Mouse (Mus musculus) cerebellum, adult 11 months (tissue): ENCODE results near the gene Stk10.

Source experiments
- DNase-seq: peaks from one replicate; pipeline ENCODE4 v3.0.0; 2022

Stk10 gene

DNA sequence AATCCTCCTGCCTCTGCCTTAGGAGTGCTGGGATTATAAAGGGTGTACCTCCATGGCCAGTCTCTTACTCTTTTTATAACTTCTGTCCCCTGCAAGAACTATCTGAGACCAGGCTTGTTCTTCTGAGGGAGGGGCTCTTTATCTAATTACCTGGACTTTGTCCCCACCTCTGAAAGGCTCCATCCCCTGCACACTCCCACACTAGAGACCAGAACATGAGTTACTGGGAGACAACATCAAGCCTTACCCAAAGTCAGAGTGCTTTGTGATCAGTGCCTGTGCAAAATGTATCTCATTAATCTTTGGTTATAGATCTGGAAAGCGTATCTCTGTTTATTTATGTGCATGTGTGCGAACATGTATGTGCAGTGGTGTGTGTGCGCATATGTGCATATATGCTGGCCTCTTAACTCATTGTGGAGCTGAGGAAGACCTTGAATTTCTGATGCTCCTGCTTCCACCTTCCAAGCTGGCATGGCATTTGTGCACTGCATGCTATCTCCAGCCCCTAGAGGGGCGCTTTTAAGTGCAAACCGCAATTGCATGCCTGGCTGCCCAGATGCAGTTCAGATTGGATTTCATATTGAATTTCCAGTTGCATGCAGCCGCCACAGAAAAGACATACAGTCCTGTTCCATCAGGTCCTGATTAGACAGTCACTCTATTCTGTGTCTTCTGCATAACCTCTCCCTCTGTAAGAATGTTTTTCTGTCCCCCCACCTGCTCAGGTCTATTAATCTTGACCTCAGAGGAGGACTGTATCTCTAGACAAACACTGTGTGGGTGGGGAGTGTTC, 43.1 kb downstream of the Stk10 start:
- DNase-seq, result no peak

DNA sequence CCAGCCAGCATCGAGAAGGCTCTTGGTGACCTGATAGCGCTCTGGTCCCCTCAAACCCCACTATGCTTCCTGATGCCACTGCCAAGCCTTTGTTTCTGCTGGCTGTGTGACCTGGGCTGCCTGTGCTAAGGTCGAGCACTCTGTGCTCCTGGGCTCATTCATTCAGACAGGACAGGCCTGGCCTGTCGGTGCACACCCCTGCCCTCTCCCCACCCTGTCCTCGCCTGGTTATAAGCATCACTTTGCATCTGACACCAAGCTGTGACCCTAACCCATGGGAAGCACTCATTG, 43.6 kb downstream of the Stk10 start:
- DNase-seq, result no peak

DNA sequence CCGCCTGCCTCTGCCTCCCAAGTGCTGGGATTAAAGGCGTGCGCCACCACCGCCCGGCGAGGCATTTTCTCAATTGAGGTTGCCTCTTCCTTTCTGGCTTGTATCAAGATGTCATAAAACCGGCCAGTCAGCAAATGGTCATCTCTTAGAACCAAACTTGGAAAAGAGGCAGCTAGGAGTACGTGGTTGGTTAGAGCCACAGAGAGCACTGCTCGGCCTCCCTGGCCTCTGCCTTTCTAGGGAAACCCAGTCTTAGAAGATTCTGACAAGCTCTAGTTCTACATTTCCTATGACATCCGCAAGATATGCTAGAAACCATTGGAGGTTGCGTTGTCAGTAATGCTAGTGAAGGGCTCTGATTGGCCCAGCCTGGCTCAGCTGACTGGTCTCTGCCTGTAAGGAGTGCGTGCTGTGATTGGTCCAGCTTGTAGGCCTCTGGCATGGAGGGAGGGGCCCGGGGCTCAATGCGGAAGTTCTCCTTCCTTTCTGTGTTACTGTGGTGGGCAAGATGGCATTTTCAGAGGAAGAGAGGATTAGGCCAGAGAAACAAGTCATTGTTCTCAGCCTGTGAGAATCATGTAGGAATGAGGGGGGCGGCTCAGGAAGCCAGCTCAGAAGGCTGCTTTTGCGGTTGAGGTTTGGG, 47.3 kb downstream of the Stk10 start:
- no peak for DNase-seq

DNA sequence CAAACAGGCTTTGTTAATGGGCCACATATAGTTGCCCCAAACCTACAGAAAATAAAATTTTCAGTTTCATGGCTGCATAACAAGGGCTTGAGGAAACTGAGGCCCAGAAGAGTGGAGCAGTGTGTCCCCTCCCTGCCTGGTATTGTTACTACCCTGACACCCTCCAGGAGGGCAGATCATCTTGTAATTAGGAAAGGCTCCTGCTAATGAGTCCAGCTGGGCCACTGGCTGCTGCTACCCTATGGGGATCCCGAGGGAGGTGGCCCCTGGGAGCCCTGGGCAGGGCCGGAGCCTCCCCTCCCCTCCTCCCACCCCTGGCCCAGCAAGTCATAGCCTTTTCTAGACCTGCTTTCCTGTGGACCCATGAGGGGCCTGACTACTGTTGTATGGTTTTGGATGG, 47.9 kb downstream of the Stk10 start:
- no peak for DNase-seq

DNA sequence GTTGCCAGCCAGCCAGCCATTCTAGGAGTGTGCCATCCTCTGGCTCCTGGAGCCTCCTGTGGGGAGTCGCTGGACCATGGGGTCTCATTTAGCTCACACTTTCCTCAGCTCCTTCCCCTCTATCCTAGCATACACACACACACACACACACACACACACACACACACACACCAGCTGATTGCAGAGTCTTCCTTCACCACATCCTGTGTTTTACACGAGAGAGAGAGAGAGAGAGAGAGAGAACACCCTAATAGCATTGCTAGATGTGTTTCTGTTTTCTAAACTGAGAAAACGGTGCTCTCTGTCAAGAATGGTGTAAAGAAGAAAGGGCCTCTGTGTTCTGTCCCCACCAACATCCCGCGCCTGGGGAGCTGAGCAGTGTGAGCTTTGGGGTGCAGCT, 49.7 kb downstream of the Stk10 start:
- DNase-seq, result no peak

DNA sequence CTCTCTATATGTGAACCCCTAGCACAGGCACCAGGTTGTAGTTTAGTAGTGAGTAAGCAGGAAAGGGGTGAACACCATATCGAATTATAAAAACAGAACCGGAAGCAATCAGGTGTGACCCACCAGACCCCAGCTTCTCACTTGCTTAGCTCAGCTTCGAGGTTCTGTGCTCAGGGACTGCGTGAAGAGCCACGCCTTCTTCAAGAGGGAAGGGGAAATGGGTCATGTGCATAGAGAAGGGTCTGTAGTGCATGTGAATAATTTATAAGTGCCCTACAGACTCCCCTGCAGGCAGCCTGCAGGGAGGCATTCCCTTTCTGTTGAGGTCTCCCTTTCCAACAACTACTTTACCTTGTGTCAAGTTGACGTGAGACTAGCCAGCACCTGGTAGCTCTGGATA, 52.9 kb downstream of the Stk10 start:
- DNase-seq, result no peak

DNA sequence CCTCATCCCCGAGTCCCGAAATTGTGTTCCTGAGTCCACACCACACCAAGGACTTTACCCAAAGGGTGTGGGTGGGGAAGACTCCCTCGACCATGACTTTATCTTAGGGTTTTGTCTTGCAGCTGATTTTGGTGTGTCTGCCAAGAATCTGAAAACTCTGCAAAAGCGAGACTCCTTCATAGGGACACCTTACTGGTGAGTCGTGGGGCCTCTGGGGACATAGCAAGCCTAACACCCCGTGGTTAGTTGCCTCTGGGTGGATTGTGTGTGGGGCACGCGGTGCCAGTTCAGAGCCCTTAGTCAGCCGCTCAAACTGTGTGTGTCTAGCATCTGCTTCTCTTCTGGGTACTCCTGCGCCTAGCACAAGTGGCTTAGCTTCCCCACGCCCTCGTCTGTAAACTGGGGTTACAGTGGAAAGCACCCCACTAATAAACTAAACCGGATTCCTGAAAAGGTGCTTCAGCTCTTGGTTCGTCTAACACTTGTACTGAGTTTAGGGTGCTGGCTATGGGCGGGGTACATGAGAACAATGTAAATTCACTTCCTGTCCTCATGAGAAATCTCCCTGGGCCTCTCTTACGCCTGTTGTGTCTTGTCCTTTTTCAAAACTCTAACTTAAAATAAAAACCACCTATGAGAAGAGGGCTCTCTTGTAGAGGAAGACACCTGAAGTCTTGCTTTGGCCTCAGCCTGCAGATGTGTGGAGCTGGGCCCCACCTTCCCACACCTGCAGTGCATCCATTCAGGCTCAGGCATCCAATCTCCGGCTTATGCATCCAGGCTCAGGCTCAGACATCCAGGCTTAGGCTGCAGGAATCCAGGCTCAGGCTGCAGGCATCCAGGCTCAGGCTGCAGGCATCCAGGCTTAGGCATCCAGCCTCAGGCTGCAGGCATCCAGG, 54.3 kb downstream of the Stk10 start:
- no peak for DNase-seq

DNA sequence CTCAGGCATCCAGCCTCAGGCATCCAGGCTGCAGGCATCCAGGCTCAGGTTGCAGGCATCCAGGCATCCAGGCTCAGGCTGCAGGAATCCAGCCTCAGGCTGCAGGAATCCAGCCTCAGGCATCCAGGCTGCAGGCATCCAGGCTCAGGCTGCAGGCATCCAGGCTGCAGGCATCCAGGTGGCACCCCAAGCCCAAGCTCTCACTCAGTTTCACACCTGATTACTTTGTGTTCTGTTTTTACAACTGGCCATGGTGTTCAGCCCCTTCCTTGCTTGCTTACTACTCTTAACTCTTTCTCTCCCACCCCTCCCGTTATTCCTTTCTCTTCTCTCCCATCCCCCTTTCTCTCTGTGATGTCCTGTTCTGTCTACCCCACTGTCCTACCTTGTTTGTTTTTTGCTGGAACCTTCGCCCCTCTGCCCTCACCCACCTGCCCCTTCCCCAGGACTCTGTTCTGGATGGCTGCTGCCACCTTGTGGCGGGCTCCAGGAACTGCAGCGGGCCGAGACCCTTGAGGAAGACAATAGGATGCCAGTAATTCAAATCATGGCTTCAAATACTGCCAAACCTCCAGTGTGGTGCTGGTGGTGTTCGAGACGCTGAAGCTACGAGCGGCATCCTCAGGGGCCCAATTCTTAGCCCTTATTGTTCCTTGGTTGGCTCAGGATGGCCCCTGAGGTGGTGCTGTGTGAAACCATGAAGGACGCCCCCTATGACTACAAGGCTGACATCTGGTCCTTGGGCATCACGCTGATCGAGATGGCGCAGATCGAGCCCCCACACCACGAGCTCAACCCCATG, 55.2 kb downstream of the Stk10 start:
- DNase-seq, result peak; percentile 81

DNA sequence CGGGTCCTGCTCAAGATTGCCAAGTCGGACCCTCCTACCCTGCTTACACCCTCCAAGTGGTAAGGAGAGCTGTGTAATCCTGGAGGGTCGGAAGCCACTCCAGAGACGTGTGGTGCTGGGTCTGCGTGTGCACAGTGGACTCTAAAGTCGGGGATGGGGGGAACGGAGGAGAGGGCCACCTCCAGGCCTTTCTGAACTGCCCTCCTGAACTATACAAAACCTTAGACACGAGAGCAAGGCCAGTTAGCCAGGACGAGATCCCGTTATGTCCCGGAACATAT, 55.7 kb downstream of the Stk10 start:
- DNase-seq, result no peak

DNA sequence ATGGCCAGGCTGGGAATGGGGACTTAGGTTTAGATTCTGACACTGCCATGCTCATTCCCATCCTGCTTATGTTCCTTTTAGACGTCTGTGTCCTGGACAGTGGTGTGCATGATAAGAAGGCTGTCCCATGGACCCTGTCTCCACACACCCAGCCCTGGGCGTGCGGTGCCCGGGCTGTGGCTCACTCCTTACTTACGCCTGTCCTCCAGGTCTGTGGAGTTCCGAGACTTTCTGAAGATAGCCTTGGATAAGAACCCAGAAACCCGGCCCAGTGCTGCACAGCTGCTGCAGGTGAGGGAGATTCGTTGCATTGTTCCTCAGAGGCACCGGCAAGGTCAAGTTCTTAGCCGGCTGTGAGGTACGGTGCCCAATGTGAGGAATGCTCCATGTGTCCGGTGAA, 56.1 kb downstream of the Stk10 start:
- DNase-seq, result no peak

DNA sequence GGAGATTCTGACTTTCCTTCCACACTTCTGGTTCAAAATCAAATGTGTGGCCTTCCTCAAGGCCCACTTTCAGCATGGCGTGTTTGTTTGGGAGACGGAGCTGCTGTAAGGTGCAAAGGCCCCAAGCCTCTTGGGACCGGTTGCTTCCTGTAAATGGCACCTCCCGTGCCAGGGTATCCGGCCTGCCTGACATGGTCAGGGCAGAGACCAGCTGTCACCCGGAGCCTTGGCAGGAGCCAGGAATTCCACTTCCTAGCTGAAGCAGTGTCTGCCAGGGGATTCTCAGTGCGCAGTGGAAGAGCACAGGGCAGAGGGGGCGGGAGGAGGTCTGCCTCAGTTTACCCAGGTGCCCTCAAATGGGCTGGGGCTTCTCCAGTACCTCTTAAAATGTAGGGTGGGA, 56.7 kb downstream of the Stk10 start:
- peak; percentile 79 for DNase-seq

DNA sequence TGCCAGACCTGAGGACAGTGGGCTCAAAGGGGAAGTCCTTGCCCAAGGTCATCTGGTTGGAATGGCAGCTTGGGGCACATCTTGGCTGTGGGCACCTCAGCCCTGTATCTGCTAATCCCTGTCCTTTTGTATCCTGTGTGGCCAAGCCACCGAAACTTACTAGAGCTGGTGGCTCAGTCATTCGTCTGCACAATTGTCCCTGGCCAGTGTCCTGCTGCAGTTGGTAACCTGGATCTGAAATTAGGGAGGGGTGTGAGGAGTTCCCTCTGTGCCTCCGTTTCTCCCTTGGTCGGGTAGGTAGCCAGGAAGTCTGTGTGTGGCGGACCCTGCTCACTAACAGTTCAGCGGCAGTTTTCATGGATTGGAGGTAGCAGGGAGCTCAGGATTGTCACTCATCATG, 57.1 kb downstream of the Stk10 start:
- no peak for DNase-seq

DNA sequence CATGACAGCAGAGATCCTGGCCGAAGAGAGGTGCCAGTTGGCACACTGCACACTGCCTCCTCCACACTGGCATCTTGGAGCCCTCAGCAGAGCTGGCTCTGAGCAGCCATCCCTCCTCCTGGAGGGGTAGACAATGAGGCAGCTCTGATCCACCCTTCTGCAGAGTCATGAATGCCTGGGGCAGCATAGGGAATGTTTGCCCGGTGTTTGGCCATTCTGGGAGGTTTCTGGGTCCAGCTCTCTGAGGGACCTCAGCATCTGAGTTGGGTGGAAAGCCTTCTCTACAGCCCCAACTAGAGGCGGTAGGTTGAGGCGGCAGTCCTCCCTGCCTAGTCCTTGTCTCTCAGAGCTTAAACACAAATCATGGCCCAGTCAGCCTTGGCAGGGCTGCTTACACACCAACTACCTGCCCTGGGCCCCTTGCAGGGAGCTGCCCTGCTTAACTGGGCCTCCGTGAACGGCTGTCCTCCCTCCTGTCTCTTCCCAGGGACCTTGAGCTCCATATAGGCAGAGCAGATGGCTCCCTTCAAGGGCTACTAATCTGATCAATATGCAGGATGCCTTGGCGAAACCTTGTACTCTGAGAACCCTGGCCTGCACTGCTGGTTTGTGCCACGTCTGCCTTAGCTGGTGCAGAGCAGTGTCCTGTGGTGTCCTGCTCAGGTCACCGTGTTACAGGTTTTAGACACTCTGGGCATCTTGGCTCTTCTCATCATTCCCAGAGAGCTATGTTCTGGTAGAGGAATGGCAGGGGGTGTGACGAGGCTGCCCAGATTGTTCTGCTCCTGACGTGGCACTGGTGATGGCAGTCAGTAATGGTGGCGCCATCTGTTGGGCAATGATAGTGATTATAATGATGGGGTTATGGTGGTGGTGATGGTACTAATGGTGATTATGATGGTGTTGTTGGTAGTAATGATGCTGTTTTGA, 59.1 kb downstream of the Stk10 start:
- DNase-seq, result peak; percentile 89

DNA sequence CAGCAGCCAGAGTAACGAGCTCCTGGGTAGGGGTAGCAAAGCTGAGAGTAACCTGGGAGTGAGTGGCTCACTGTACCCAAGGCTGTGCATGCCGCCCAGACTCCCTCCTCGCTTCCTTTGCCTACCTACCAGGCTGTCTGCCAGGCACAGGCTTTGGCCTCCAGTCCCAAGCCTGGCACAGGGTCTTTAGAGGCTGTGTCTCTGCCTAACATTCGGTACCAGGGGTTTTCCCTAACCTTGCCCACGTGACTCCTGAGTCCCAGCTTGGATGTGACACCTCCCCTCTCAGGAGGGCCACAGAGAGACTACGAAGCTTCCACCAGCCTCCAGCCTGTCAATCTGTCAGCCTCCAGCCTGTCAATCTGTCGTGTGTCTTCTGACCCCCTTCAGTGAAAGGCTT, 60.0 kb downstream of the Stk10 start:
- DNase-seq, result no peak

DNA sequence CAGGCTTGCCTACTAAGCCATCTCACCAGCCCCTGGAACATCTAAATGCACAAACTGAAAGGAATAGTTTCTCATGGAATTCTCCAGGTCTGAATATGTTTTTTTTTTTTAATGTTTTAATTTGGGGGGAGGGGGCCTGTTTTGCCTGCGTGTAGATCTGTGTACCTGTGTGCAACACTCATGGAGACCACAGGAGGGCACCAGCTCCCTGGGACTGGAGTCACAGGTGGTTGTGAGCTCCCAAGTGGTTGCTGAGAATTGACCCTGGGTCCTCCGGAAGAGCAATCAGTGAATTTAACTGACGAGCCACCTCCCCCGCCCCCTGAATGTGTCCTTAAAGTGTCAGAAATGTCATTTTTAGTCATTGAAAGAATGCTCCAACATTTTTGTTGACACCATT, 61.0 kb downstream of the Stk10 start:
- DNase-seq, result no peak

DNA sequence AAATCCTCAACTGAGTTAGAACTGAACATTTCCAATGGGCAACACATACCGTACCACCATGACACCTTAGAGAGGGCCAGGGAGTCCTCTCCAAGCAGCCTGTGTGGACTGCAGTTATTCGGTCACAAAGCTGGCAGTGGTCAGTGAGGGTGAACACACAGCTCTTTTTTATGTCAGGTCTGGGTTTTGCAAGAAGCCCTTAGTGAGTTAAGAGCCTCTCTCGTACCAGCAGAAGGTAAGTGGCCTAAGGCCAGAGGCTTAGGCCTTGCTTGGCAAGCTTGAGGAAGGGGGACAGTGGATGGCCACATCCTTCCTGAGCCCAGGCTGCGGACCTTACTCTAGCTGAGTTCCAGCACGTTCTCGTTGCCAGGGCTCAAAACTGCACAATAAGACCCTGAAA, 67.3 kb downstream of the Stk10 start:
- DNase-seq, result no peak

DNA sequence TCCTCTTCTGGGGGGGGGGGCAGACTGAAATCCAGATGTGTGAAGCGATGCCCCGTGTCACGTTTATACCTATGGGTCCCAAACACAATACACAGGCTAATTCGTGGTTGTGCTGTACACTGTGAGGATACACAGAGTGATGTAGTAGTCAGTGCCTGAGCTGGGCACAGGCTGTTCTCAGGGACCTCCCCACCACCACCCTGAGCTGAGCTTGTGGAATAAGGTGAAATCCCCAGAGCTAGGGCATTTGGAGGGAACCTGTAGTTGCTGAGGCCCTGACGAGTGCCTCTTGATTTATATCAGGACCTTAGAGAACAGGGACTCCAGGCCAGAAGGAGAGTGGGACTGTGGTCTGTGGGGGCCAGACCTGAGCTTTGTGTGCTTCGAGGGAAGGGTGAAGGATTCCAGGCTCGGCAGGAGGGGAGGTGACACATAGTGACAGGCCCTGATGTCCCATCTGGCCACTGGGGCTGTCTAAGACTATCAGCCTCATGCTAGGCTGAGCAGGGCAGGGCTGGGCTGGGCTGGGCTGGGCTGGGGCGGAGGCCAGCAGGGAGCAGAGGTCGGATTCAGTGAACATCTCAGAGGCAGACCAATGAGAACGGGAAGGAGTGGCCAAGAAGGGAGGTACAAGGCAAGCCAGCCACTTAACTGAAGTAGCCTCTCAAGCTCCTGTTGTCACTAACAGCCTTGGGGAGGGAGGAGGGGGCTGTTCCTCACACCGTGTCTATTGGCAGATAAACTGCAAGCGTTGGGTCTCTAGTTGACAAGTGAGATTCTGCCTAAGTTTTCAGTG, 68.6 kb downstream of the Stk10 start:
- DNase-seq, result no peak

DNA sequence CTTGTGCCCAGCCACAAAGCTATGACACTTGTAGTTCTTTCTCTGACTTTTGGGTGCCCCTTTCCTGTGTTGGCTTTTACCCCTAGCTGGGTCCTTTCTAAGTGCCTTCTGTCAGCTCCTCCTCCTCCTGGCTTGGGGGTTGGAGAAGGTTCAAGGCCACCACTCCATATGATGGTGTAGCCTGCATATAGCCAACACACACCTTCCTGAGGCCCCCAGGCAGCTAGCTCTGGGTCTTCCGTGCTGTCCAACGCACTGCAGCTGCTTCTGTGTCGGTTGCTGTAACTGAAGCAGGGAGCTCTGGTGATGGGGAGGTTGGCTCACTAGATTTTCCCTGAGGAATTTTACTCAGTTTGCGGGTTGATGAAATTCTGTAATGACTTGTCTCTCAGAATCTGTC, 71.6 kb downstream of the Stk10 start:
- DNase-seq, result no peak

DNA sequence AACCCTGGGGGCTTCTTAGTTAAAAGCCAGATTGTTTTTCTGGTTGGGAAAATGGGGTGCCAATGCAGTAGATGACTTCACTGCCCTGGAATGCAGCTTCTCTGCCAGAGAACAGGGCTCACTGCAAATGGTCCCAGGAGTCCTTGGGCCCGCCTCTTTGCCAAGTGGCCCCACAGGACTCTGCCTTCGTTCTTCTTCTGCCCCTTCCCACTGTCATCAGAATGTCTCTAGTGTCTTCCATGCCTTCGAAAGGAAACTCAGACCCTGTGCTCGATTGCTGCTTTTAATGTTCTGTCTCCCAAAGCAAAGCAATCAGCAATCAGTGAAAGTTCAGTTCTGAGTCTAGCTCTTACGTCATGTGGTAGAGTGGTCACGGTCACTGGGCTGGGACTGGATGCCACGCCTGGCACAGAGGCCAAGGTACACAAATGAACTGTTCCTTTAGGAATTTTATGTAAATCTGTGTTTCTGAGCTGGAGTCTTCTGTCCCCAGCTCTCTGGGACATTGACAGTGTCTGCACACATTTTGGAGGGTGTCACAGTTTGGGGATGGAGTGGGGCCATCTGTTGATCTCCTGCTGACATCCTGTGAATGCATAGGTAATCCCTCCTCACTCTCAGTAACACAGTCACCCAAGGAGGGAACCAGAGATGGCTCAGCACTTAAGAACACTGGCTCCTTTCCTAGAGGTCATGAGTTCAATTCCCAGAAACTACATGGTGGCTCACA, 72.2 kb downstream of the Stk10 start:
- DNase-seq, result no peak

DNA sequence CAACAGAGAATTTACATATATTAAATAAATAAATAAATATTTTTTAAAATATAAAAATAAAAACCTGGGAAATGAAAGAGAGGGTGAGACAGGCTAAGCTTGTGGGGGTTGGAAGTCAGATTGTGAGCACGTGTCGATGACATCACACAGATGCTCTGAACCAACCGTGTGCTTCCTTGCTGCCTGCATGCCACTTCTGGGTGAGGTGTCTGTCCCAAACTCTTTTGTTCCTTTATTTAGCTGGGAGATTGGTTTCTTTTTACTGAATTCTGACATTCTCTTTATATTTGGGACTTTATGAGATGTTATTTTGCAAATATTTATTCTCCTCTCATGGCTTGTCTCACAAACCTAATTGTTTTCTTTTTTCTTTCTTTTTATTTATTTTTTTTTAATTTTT, 72.8 kb downstream of the Stk10 start:
- DNase-seq, result no peak

DNA sequence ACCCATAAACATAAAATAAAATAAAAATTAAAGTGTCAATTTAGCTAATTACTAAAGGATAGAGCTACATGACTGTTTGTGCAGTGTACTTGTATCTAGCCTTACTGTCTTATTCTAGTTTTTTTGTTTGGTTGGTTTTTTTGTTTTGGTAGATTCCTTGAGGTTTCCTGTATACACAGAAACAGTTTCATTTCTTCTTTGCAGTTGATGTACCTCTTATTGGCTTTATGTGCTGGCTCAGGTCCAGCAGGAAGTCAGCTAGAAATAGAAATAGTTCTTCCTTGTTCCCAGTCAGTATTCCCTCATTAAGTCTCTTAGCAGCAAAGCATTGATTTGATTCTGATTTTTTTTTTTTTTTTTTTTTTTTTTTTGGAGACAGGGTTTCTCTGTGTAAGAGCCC, 74.2 kb downstream of the Stk10 start:
- DNase-seq, result no peak
